Mouse (Mus musculus): ENCODE data around the gene Aatk. TPM values are rescaled to one million over a fixed set of nuclear protein-coding genes. Genes with fewer than 3 reads are reported as not detected.

The Aatk gene
- polyA plus RNA-seq, 1 experiment from 2014 or later = 1.7 TPM

GRCm38 (mm10) chr11:120019542-120020440 lies 27.2 kb downstream of the Aatk start:
- ATAC-seq = no peak
- no peak overlapping the region for H3K4me3 ChIP-seq (ENCODE audit: low read length)
- H3K27me3 ChIP-seq (replicated peaks; ENCODE audit: control insufficient read depth, insufficient read depth, low read length) = no peaks in the 10 kb centered on the region
- 65% methylated on average over 23 of the region's 23 CpGs for WGBS
- H3K4me1 ChIP-seq (ENCODE audit: control insufficient read depth, insufficient read depth, low read length) = no peaks in the 10 kb centered on the region
- H3K36me3 ChIP-seq (ENCODE audit: control insufficient read depth, insufficient read depth, low read length) = no peaks in the 10 kb centered on the region
- no peak overlapping the region for H3K9ac ChIP-seq (ENCODE audit: low read depth, low read length)
- no peak overlapping the region for H3K4me2 ChIP-seq (ENCODE audit: low read depth, low read length)
- H3K9me3 ChIP-seq (ENCODE audit: control insufficient read depth, low read length) = no peaks in the 10 kb centered on the region
- H3K27ac ChIP-seq (ENCODE audit: low read length) = no peak overlapping the region

- no peak overlapping the region for H3K4me3 ChIP-seq (ENCODE audit: low read length)
- WGBS = 86% methylated on average over 8 of the region's 8 CpGs
- peaks cover 5% of the 10 kb centered on the region for H3K4me1 ChIP-seq (ENCODE audit: control insufficient read depth, insufficient read depth, low read length)
- no peaks in the 10 kb centered on the region for H3K27me3 ChIP-seq (replicated peaks; ENCODE audit: control insufficient read depth, insufficient read depth, low read length)
- H3K4me2 ChIP-seq (ENCODE audit: low read depth, low read length) = no peak overlapping the region
- ATAC-seq = no peak
- no peaks in the 10 kb centered on the region for H3K9me3 ChIP-seq (ENCODE audit: control insufficient read depth, low read length)
- no peak overlapping the region for H3K9ac ChIP-seq (ENCODE audit: low read depth, low read length)
- no peaks in the 10 kb centered on the region for H3K36me3 ChIP-seq (ENCODE audit: control insufficient read depth, insufficient read depth, low read length)
- H3K27ac ChIP-seq (ENCODE audit: low read length) = no peak overlapping the region
Observed at GRCm38 (mm10) chr11:120017011-120017410, 30.0 kb downstream of the Aatk start.

- Histone ChIP-seq H3K4me1 (ENCODE audit: control insufficient read depth, insufficient read depth, low read length) (peaks cover 7% of the 10 kb centered on the region), H3K4me3 (ENCODE audit: low read length) (no peak overlapping the region), H3K9me3 (ENCODE audit: control insufficient read depth, low read length) (no peaks in the 10 kb centered on the region), H3K4me2 (ENCODE audit: low read depth, low read length) (no peak overlapping the region), H3K36me3 (ENCODE audit: control insufficient read depth, insufficient read depth, low read length) (no peaks in the 10 kb centered on the region), H3K27me3 (replicated peaks; ENCODE audit: control insufficient read depth, insufficient read depth, low read length) (no peaks in the 10 kb centered on the region), H3K27ac (ENCODE audit: low read length) (no peak overlapping the region), H3K9ac (ENCODE audit: low read depth, low read length) (no peak overlapping the region)
- no peak for ATAC-seq
- WGBS = 89% methylated on average over 4 of the region's 4 CpGs
Observed at GRCm38 (mm10) chr11:120014758-120015157, 32.2 kb downstream of the Aatk start.

- peak overlapping the region; percentile 67 for H3K9ac ChIP-seq (ENCODE audit: low read depth, low read length)
- H3K4me1 ChIP-seq (ENCODE audit: control insufficient read depth, insufficient read depth, low read length) = peaks cover 7% of the 10 kb centered on the region
- no peak overlapping the region for H3K27ac ChIP-seq (ENCODE audit: low read length)
- H3K27me3 ChIP-seq (replicated peaks; ENCODE audit: control insufficient read depth, insufficient read depth, low read length) = no peaks in the 10 kb centered on the region
- H3K9me3 ChIP-seq (ENCODE audit: control insufficient read depth, low read length) = no peaks in the 10 kb centered on the region
- peak; percentile 82 for ATAC-seq
- no peaks in the 10 kb centered on the region for H3K36me3 ChIP-seq (ENCODE audit: control insufficient read depth, insufficient read depth, low read length)
- H3K4me3 ChIP-seq (ENCODE audit: low read length) = peak overlapping the region; percentile 44
- 17% methylated on average over 21 of the region's 21 CpGs for WGBS
- H3K4me2 ChIP-seq (ENCODE audit: low read depth, low read length) = peak overlapping the region; percentile 84
Observed at GRCm38 (mm10) chr11:120013174-120013711, 33.7 kb downstream of the Aatk start.

- Histone ChIP-seq H3K27ac (ENCODE audit: low read length) (no peak overlapping the region), H3K4me2 (ENCODE audit: low read depth, low read length) (no peak overlapping the region), H3K9ac (ENCODE audit: low read depth, low read length) (no peak overlapping the region), H3K9me3 (ENCODE audit: control insufficient read depth, low read length) (no peaks in the 10 kb centered on the region), H3K4me1 (ENCODE audit: control insufficient read depth, insufficient read depth, low read length) (peaks cover 7% of the 10 kb centered on the region), H3K27me3 (replicated peaks; ENCODE audit: control insufficient read depth, insufficient read depth, low read length) (no peaks in the 10 kb centered on the region), H3K36me3 (ENCODE audit: control insufficient read depth, insufficient read depth, low read length) (no peaks in the 10 kb centered on the region), H3K4me3 (ENCODE audit: low read length) (no peak overlapping the region)
- WGBS = 79% methylated on average over 13 of the region's 13 CpGs
- peak; percentile 11; the same call in 1 of the 2 replicates for ATAC-seq
Observed at GRCm38 (mm10) chr11:120012702-120013101, 34.3 kb downstream of the Aatk start.

GRCm38 (mm10) chr11:120011761-120012560 lies 35.0 kb downstream of the Aatk start:
- Histone ChIP-seq H3K27me3 (replicated peaks; ENCODE audit: control insufficient read depth, insufficient read depth, low read length) (no peaks in the 10 kb centered on the region), H3K36me3 (ENCODE audit: control insufficient read depth, insufficient read depth, low read length) (no peaks in the 10 kb centered on the region), H3K4me3 (ENCODE audit: low read length) (no peak overlapping the region), H3K9me3 (ENCODE audit: control insufficient read depth, low read length) (no peaks in the 10 kb centered on the region), H3K4me1 (ENCODE audit: control insufficient read depth, insufficient read depth, low read length) (peaks cover 7% of the 10 kb centered on the region), H3K4me2 (ENCODE audit: low read depth, low read length) (no peak overlapping the region), H3K27ac (ENCODE audit: low read length) (no peak overlapping the region), H3K9ac (ENCODE audit: low read depth, low read length) (no peak overlapping the region)
- 52% methylated on average over 43 of the region's 43 CpGs for whole genome bisulfite sequencing
- 0 out of 2 replicates have a peak, but pooled peaks have one; percentile 2 for ATAC-seq

- no peak for ATAC-seq
- Histone ChIP-seq H3K9me3 (ENCODE audit: control insufficient read depth, low read length) (no peaks in the 10 kb centered on the region), H3K4me1 (ENCODE audit: control insufficient read depth, insufficient read depth, low read length) (peaks cover 7% of the 10 kb centered on the region), H3K27ac (ENCODE audit: low read length) (no peak overlapping the region), H3K4me2 (ENCODE audit: low read depth, low read length) (no peak overlapping the region), H3K27me3 (replicated peaks; ENCODE audit: control insufficient read depth, insufficient read depth, low read length) (no peaks in the 10 kb centered on the region), H3K9ac (ENCODE audit: low read depth, low read length) (no peak overlapping the region), H3K4me3 (ENCODE audit: low read length) (no peak overlapping the region), H3K36me3 (ENCODE audit: control insufficient read depth, insufficient read depth, low read length) (no peaks in the 10 kb centered on the region)
- WGBS = 74% methylated on average over 11 of the region's 11 CpGs
Observed at GRCm38 (mm10) chr11:120011114-120011760, 35.7 kb downstream of the Aatk start.

GRCm38 (mm10) chr11:120009937-120010336 lies 37.0 kb downstream of the Aatk start:
- peaks cover 7% of the 10 kb centered on the region for H3K4me1 ChIP-seq (ENCODE audit: control insufficient read depth, insufficient read depth, low read length)
- H3K27me3 ChIP-seq (replicated peaks; ENCODE audit: control insufficient read depth, insufficient read depth, low read length) = no peaks in the 10 kb centered on the region
- WGBS = 88% methylated on average over 20 of the region's 20 CpGs
- no peak for ATAC-seq
- H3K9ac ChIP-seq (ENCODE audit: low read depth, low read length) = no peak overlapping the region
- H3K4me2 ChIP-seq (ENCODE audit: low read depth, low read length) = no peak overlapping the region
- no peaks in the 10 kb centered on the region for H3K9me3 ChIP-seq (ENCODE audit: control insufficient read depth, low read length)
- H3K4me3 ChIP-seq (ENCODE audit: low read length) = no peak overlapping the region
- H3K36me3 ChIP-seq (ENCODE audit: control insufficient read depth, insufficient read depth, low read length) = no peaks in the 10 kb centered on the region
- no peak overlapping the region for H3K27ac ChIP-seq (ENCODE audit: low read length)

GRCm38 (mm10) chr11:120008956-120009355 lies 38.0 kb downstream of the Aatk start:
- peaks cover 7% of the 10 kb centered on the region for H3K4me1 ChIP-seq (ENCODE audit: control insufficient read depth, insufficient read depth, low read length)
- no peaks in the 10 kb centered on the region for H3K9me3 ChIP-seq (ENCODE audit: control insufficient read depth, low read length)
- no peak overlapping the region for H3K27ac ChIP-seq (ENCODE audit: low read length)
- no peaks in the 10 kb centered on the region for H3K27me3 ChIP-seq (replicated peaks; ENCODE audit: control insufficient read depth, insufficient read depth, low read length)
- H3K4me2 ChIP-seq (ENCODE audit: low read depth, low read length) = no peak overlapping the region
- H3K4me3 ChIP-seq (ENCODE audit: low read length) = no peak overlapping the region
- ATAC-seq = no peak
- H3K36me3 ChIP-seq (ENCODE audit: control insufficient read depth, insufficient read depth, low read length) = no peaks in the 10 kb centered on the region
- 90% methylated on average over 8 of the region's 8 CpGs for WGBS
- H3K9ac ChIP-seq (ENCODE audit: low read depth, low read length) = no peak overlapping the region

All from intestine, embryonic 16.5 days (tissue).